Mouse (Mus musculus) gastrocnemius, postnatal 10 days (tissue): Measurements from ENCODE around the gene Ap1b1. TPM values are rescaled to one million over a fixed set of nuclear protein-coding genes. Genes with fewer than 3 reads are reported as not detected.

ENCODE experiments used
- DNase-seq: peaks from one replicate; pipeline ENCODE4 v3.0.0; 2021; ENCODE audit warnings: mixed read lengths
- total RNA-seq, 2 experiments: library from RNA; stranded (reverse); gene quantifications; 2 replicates each; pipeline ENCODE4 v1.2.3; 2021

Ap1b1 gene
- total RNA-seq, 2 experiments from 2014 or later = 40.5 to 49.5 TPM

DNA sequence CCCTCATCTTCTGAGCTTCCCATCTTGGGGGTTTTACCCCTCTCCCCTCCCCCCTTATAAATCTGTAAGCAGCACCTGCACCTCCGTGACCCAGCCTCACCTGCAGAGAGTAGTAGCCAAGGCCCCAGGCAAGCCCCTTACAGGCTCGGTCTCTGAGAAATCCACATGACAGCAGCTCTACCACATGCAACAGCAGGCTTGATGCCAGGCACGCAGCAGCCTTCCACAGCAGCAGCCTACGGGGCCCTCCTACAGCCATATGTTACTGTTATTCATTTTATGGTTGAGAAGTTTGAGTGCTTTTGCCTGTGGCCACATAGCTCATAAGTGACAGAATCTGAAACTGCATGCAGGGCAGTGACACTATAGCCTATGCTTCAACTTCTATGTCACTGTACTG lies 48.8 kb downstream of the Ap1b1 start:
- DNase-seq = no peak

DNA sequence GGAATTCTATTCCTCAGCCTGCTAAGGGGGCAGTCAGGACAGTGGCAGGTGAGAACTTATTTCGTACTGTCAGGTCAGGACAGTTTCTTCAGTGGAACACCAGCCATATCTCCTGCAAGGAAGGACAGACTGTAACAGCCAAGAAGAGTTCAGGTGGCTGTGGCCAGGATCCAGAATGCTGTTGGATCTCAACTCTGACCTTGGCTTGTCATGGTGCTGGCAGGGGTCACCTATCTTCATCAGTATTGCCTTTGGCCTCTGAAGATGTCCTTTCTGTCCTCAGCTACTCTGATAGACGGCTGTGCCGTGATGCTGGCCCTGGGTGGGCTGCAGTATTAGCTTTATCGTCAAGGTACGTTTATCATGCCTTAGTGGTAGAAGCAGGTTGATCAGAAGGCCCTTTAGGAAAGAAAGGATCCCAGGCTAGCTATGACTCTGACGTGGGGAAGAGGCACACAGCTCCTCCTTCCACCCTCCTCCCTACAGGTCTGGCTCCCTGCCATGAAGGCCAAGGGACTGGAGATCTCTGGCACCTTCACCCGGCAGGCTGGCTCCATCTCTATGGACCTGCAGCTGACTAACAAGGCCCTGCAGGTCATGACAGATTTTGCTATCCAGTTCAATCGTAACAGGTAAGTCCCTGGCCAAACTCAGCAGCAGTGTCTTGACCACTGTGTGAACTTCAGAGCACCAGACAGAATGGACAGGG lies 50.7 kb downstream of the Ap1b1 start:
- DNase-seq = peak; percentile 46

DNA sequence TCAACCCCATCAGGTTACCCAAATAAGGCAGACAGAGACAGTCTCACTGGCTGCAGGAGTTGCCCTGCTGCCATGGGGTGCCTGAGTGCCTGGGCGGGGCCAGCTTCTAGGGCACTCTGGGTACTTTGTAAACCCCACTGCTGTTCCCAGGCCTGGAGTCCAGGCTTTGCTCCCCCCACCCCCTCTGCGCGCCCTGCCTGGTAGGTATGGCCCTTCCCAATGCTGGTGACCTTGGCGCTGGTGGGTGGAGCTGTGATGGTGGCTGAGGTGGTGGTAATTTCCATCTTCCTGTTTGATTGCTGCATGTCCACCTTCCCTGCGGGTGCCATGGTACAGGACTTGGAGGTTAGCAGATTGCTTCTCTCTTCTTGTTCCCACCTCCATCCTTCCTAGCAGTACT lies 54.0 kb downstream of the Ap1b1 start:
- DNase-seq = no peak

DNA sequence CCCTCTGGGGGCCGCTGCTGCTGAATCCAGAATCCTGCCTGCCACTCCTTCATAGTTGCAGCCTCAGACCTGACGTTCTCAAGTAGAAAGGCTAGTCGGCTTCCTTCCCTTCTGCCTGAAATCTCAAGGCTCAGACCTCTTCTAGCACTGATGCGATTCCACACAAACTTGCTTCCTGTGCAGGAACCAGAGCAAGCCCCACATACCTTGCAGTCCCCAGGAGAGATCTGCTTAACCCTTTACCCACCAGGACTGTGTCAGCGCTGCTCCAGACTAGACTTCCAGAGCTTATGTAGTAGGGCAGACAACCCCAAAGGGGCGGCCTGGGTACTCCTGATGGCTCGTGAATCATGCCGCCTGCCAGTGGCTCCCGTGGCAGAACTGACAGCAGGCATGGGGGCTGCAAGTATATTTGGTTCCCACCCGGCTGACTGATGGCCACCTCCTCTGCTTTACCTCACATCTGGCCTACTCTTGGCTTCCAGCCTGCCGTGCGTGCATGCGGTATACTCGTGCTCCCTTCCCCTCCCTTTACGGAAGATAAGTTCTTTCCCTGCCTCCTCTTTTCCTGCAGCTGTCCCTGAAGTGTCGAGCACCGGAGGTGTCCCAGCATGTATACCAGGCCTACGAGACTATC lies 54.6 kb downstream of the Ap1b1 start:
- DNase-seq = no peak

DNA sequence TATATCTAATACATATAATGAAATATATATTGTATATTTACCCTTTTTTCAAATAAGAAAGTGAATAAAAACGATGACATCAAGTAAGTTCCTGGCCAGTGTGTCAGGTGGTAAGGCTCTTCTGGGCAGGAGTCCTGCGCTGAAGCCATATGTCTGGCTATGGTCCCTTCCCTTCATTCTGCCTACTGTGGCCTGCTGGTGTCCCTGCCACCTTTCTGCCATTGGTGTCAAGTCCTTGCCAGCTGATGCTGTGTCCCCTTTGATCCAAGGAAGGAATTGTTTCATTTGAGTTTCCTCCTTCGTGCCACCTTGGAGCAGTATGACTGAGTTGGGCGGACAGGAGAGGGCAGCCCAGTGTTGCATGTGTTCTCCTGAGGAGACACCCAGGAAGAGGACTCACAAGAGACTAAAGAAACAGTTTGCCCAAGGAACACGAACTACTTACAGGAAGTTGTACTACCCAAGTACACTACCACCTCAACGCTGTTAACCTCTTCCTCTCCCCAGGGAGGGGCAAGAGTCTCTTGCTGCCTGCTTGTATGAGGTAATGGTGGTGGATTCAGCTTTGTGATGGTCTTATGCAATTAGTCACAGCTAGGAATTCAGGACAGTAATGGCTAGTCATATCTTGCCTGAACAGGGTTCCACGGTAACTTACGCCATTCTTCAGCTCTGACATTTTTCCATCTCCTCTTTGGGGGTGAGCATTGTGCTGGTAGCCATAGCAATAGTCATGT lies 56.2 kb downstream of the Ap1b1 start:
- no peak for DNase-seq

- DNase-seq = no peak
Observed at GRCm38 (mm10) chr11:5046321-5046926, 59.8 kb downstream of the Ap1b1 start.

DNA sequence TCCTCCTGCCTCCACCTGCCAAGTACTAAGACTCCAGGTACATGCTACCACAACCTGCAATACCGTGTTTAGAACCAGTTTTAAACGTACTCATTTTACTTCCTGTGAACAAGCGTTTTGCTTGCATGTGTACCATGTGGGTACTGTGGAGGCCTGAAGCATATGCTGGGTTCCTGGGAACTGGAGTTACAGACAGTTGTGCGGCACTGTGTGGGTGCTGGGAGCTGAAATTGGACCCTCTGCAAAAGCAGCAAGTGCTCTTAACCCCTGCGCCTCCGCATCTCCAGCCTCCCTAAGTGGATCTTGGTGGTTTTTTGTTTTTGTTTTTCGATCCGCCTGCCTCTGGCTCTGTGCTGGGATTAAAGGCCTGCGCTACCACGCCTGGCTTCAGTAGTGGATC lies 65.0 kb downstream of the Ap1b1 start:
- DNase-seq = no peak

DNA sequence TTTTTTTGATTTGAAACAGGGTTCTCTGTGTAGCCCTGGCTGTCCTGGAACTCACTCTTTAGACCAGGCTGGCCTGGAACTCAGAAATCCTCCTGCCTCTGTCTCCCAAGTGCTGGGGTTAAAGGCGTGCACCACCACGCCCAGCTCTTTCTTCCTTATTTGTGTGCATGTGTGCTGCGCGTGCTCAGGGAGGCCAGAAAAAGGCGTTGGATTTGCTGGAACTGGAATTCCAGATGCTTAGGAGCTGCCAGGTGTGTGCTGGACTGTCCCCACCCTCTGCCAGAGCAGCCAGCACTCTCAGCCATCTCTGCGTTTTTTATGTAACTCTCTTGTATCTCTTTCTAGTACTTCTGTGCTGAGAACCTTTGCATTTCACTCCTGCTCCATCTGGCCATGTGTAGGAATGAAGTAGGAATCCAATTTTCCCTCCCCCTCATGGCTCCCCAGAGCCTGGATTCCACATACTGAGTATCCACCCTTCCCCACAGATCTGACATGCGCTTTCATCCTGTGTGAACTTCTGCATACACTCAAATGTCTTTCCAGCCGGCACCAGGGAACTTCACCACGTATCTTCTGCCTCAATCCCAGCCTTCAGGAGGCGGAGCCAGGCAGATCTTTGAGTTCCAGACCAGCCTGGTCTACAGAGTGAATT lies 65.7 kb downstream of the Ap1b1 start:
- DNase-seq = no peak

- no peak for DNase-seq
Observed at GRCm38 (mm10) chr11:5054151-5054550, 67.5 kb downstream of the Ap1b1 start.

DNA sequence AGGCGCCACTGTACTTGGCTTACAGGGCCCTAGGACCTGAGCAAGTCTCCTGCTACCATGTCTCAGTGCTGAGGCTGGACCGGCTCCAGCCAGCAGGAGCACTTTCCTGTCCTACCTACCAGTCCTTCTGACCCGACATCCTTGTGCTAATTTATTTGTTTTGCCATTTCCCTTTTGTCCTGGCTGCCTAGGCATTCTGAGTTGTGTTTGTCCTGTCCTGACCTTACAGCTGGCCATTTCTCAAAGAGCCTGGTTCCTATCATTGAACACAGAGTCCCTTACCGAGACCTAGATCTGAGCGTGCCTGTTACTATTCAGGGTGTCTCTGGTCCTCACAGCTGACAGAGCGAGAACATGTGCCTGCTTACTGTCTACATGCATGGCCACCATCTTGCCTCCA lies 68.2 kb downstream of the Ap1b1 start:
- no peak for DNase-seq

DNA sequence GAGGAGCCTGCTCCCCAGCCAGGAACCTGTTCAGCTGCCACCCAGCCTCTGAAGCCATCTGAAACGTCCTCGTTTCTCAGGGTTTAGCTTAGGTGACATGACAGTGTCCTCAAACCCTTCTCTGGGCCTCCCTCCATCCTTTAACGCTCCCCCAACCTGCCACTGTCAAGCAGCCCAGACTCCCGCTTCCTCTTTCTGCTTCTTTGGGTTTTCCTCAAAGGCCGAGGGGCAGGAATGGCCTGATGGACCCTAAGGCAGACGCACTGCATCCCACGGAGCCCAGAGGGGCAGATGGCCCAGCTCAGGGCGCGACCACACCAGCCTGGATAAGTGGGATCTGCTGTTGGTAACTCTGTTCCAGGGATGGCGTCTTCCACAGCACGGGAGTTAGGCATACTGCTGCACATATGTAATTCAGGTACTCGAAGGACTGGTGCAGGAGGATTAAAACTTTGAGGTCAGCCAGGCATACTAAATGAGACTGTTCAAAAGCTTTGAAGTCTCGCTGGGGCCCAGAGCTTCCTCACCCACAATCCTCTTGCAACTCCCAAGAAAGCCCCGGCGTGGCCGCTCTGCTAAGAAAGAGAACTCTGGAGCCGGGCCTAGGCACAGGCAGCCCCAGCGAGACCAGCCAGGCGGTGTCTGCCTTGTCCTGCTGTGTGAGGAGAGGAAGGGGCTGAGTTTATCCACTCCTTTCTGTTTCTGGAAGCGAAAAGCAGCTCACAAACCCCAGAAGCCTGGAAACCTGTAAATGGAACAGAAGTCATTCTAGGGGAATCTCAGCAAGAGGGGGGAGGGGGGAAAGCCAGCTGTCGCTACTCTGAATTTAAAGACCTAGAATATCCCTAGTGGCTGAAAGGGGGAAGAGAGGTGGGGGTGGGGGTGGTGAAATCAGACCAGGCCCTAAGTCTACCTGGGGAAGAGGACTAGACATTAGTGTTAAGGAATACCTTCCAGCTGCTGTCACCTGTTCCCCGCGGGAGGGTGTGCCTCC lies 69.6 kb downstream of the Ap1b1 start:
- no peak for DNase-seq

DNA sequence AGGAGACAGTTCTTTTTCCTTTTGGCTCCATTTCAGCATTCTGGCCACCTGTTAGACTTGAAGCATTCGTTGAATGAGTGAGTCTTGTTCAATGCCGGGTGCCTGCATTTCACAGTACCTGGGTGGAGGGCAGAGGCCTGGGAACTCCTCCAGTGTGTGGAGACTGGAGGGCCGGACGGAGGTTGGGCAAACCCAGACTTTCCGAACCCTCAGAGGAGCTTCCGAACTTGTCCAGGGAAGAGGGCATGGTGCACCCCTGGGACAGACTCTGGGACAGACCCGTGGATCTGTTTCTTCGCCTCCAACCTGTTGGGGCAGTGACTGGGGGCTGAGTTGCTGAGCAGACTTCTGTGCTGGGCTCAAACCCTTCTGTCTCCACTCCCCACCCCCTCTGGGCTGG lies 70.4 kb downstream of the Ap1b1 start:
- no peak for DNase-seq

DNA sequence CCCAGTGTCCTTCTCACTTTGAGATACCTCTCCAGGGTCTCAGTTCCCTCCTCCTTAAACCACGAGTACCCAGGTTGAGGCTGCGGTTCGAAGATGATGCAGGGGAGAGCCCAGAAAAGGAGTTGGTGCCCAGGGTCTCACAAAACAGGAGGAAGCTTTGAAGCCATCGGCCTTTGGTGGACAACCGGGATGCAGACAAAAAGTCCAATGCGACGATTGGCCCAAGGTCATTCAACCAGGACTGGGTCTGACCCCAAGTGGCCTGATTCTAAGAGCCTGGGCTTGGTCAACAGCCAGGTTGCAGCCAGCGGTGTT lies 70.9 kb downstream of the Ap1b1 start:
- DNase-seq = no peak

DNA sequence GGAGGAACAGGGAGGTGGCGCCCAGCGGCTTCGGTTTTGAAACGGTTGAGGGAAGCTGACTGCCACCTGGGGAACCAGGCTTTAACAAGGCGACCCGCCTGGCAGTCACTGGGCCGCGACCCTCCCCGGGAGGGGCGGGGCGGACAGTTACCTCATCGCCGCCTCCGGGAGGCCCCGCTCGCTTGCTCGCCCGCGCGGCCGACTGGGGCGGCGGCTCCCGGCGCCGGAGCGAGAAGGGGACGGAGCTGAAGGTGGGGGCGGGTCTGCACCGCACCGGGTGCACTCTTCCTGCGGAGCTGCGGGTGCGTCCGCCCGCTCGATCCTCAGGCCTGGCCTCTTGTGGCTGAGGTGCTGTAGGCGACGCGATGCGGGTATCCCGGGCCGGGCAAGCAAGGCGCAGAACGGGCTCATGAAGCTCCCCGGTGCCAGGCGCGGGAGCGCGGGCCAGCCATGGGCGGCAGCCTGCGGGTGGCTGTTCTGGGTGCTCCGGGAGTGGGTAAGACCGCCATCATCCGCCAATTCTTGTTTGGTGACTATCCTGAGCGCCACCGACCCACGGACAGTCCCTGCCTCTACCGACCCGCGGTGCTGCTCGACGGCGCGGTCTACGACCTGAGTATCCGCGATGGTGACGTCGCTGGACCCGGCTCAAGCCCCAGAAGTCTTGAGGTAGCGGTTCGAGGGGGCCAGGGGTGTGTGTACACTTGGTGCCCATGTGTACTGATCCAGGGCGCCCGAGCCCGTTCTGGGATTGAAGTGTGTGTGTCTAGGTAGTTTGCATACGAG lies 71.4 kb downstream of the Ap1b1 start, which contains the start of gene Rasl10a:
Gene Rasl10a (plus strand): TSS at position 273 of the 786 bp plus-strand sequence.
- peak; percentile 46 for DNase-seq

- DNase-seq = no peak
Observed at GRCm38 (mm10) chr11:5058783-5059182, 72.2 kb downstream of the Ap1b1 start.

DNA sequence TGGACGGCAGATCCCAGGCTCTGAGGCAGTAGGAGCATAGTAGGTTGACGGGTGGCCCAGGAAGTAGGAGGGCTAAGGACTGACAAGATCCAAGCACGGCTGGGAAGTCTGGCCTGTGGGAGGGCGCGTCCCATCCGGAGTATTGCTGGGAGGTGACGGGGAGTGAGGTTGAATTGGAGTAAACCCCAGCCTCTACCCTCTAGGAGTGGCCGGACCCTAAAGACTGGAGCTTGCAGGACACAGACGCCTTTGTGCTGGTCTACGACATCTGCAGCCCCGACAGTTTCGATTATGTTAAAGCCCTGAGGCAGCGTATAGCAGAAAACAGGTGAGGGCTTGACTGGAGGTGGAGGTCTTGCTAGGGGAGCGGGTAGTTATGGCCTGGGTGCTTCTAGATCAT lies 72.6 kb downstream of the Ap1b1 start:
- no peak for DNase-seq

- peak; percentile 57 for DNase-seq
Observed at GRCm38 (mm10) chr11:5059704-5060156, 73.1 kb downstream of the Ap1b1 start.

GRCm38 (mm10) chr11:5060756-5061412 lies 74.3 kb downstream of the Ap1b1 start:
- DNase-seq = peak; percentile 20

DNA sequence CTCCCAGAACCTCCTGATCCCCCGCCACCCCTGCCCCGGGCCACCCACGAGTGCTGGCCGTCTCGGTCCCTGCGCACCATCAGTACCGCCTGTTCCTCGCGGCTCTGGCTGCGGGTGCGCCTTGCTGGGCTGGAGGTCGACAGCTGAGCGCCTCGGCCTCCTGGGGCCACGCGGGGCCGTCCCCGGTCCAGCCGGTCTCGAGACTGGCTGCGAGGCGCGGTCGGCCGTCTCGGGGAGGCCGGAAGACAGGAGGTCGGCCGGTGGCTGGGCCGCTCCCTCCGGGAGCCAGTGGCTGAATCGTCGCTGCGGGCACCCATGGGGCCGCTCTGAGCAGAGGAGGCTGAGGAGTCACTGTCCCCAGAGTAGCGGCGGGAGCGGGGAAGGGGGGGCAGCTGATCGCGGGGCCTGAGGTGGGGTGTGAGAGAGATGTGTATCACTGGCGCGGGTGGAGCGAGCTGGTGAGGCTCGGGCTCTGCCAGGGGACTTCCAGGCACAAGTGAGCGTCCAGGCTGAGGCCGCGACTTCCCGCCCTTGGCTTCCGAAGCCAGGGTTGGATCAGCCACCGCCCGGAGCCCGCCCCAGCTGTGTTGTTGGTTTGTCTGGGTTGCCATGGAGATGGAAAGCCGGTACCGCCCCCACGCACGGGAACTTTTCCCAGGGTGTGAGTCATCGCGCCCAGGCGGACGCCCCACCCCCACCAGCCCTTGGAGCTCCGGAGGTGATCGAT lies 75.0 kb downstream of the Ap1b1 start:
- DNase-seq = peak; percentile 94
